Mouse (Mus musculus) liver, adult 2 months (tissue): ENCODE data around the gene Actr1a. TPM values are rescaled to one million over a fixed set of nuclear protein-coding genes. Genes with fewer than 3 reads are reported as not detected.

ENCODE experiments used
- DNase-seq: peaks from one replicate; pipeline ENCODE4 v3.0.0-alpha.2; 2011; ENCODE audit warnings: low read depth, low spot score; ENCODE audit errors: extremely low read depth
- H3K27ac ChIP-seq: fragments of 200-500 bp; replicated peaks from 2 replicates; pipeline ENCODE4 v1.5.1; 2012; ENCODE audit warnings: low read depth, mild to moderate bottlenecking, control low read depth, inconsistent platforms, low read length; ENCODE audit not compliant: insufficient read depth
- H3K27me3 ChIP-seq: fragments of 200-500 bp; 2 replicates; pipeline ENCODE4 v1.6.1; 2012; ENCODE audit warnings: mild to moderate bottlenecking, moderate library complexity, low read length, inconsistent platforms; ENCODE audit not compliant: control insufficient read depth, insufficient read depth
- H3K36me3 ChIP-seq: fragments of 200-500 bp; 2 replicates; pipeline ENCODE4 v1.6.1; 2012; ENCODE audit warnings: low read length, inconsistent platforms; ENCODE audit not compliant: control insufficient read depth, insufficient read depth
- H3K4me1 ChIP-seq: fragments of 200-500 bp; 2 replicates; pipeline ENCODE4 v1.6.1; 2011; ENCODE audit warnings: low read length; ENCODE audit not compliant: control insufficient read depth, insufficient read depth
- H3K4me3 ChIP-seq: fragments of 200-500 bp; 2 replicates; pipeline ENCODE4 v1.5.1; 2011; ENCODE audit warnings: low read depth, mild to moderate bottlenecking, control low read depth, low read length, moderate library complexity; ENCODE audit not compliant: insufficient read depth
- H3K79me2 ChIP-seq: fragments of 200-500 bp; 2 replicates; pipeline ENCODE4 v1.6.1; 2012; ENCODE audit warnings: inconsistent platforms, mild to moderate bottlenecking, low read length, moderate library complexity; ENCODE audit not compliant: control insufficient read depth, insufficient read depth
- H3K9ac ChIP-seq: fragments of 200-500 bp; 2 replicates; pipeline ENCODE4 v1.6.1; 2012; ENCODE audit warnings: low read depth, mild to moderate bottlenecking, control low read depth, inconsistent platforms, low read length
- CTCF ChIP-seq: fragments of 200-500 bp; IDR thresholded peaks from 2 replicates; pipeline ENCODE4 v1.5.1; 2011; ENCODE audit warnings: low read depth, low read length, control low read depth
- POLR2A ChIP-seq: fragments of 200-500 bp; IDR thresholded peaks from 2 replicates; pipeline ENCODE4 v1.6.1; 2011; ENCODE audit warnings: low read length, control low read depth; ENCODE audit not compliant: insufficient read depth; ENCODE audit errors: extremely low read depth
- WGBS: fragments of 180-500 bp; shearing (Covaris S2); methylation state at CpG from one replicate; pipeline ENCODE4 v1.1.7; 2018; 5-methylcytosine and 5-hydroxymethylcytosine counted together
- polyA plus RNA-seq: library from polyadenylated mRNA; depleted of rRNA; stranded (reverse); fragments of >200 nt; gene quantifications from 2 replicates; pipeline ENCODE4 v1.2.3, GENCODE M21; 2012
- total RNA-seq: library from RNA; depleted of rRNA; stranded (reverse); fragments of >200 nt; gene quantifications from 2 replicates; pipeline ENCODE4 v1.2.3, GENCODE M21; 2014

Actr1a gene
- total and polyA plus RNA-seq, 2 experiments, result 32.5 to 46.2 TPM

DNA sequence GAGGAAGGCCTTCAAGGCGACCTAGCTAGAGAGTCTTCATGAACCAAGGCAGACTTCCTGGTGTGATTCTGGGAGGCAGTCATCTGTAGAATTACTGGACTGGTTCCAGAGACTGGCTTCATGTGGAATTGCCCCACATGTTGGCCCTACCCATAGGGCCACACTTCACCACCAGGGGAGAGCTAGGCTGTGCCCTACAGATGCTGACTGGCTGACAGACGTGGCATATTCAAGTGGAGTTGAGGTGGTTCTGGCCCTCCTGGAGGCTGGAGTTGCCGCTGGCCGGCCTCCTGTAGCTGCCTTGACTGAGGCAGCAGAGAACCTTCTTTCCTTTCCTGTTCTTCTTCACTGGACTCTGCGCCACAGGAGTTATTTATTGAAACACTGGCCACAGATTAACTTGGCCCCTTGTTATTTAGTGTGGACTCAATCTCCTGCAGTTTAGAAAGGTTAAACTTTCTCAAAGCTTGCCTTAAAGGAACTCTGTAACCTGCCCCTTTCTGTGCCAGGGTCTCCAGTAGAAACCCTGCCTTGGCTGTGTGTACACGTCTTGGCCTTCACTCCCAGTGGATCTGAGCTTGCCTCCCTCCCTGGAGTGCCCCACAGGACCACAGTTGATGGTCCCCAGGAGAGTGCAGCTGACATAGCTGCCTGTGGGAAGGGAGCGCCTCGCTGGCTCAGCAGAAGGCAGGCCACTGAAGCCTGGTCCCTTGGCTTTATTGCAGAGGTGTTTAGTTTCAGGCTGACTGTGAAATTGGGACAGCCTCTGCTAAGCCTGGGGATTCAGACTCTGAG, 11.2 kb upstream of the Actr1a start:
- no peak overlapping the region for H3K4me3 ChIP-seq
- H3K9ac ChIP-seq, result no peak overlapping the region
- peaks cover 10% of the 10 kb centered on the region; the same call in 1 of the 2 replicates for H3K79me2 ChIP-seq
- 66% methylated on average over 8 of the region's 8 CpGs for WGBS
- no peak for DNase-seq
- TF ChIP-seq CTCF (no peak), POLR2A (no peak)
- H3K27me3 ChIP-seq, result no peaks in the 10 kb centered on the region
- H3K36me3 ChIP-seq, result peaks cover 6% of the 10 kb centered on the region; the same call in 1 of the 2 replicates
- no peak overlapping the region for H3K27ac ChIP-seq
- H3K4me1 ChIP-seq, result no peaks in the 10 kb centered on the region

DNA sequence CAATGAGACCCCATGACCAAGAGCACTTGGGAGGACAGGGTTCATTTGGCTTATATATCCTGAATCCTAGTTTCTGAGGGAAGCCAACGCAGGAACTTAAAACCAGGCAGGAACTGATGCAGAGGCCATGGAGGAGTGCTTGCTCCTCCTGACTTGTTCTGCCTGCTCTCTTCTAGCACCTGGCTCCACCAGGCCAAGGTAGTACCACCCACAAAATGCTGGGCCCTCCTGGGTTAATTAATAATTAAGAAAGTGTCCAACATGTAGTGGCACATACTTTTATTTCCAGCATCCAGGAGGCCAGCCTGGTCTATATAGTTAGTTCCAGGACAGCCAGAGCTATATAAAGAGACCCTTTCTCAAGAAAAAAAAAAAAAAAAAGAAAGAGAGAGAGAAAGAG, 8.5 kb upstream of the Actr1a start:
- TF ChIP-seq POLR2A (no peak), CTCF (no peak)
- Histone ChIP-seq H3K79me2 (peaks cover 7% of the 10 kb centered on the region; the same call in 1 of the 2 replicates), H3K27ac (no peak overlapping the region), H3K36me3 (peaks cover 6% of the 10 kb centered on the region; the same call in 1 of the 2 replicates), H3K4me1 (no peaks in the 10 kb centered on the region), H3K4me3 (no peak overlapping the region), H3K9ac (no peak overlapping the region), H3K27me3 (no peaks in the 10 kb centered on the region)
- WGBS, result 100% methylated on average over 1 of the region's 1 CpGs
- no peak for DNase-seq

DNA sequence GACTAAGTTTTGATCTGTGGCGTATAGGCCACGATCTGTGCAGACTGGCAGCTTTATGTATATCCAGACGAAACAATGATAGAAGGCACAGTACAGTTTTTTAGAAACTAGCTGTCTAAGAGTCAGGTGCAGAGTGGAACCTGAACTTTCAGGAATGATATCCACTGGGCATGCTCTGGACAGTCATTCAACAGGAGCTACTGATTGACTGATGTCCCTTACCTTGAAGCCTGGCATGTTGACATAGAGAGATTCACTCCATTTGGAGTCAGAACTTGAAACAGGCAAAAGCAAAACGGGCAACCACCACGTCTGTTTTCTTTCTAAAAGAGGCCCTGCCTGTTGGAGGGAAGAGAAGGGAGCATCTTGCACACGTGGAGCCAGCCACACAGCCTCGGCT, 5.0 kb upstream of the Actr1a start:
- Histone ChIP-seq H3K36me3 (peaks cover 6% of the 10 kb centered on the region; the same call in 1 of the 2 replicates), H3K79me2 (peaks cover 10% of the 10 kb centered on the region), H3K4me3 (no peak overlapping the region), H3K4me1 (no peaks in the 10 kb centered on the region), H3K9ac (no peak overlapping the region), H3K27me3 (no peaks in the 10 kb centered on the region), H3K27ac (no peak overlapping the region)
- TF ChIP-seq CTCF (no peak), POLR2A (no peak)
- no peak for DNase-seq
- 74% methylated on average over 7 of the region's 7 CpGs for WGBS

DNA sequence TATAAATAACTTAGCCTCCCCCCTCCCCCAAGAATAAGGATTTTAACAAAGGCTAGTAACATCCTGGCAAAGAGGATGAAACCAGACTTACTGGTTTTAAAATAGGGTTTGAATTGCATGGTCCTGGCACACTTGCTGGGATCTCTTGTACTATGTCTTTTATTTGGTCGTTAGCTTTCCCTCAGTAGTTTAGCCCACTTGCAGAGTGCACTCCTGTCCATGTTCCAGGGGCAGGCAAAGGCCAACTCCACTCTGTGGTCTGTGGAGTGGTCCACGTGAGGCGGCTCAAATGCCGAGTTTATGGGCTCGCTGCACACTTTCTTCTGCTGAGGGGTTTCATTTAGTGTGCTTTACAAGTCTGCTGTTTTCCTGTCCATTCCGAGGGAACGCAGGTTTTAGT, 4.3 kb upstream of the Actr1a start:
- no peak overlapping the region for H3K27ac ChIP-seq
- no peaks in the 10 kb centered on the region for H3K4me1 ChIP-seq
- no peak for TF ChIP-seq CTCF
- DNase-seq, result no peak
- H3K4me3 ChIP-seq, result no peak overlapping the region
- 90% methylated on average over 7 of the region's 7 CpGs for WGBS
- no peaks in the 10 kb centered on the region for H3K27me3 ChIP-seq
- peaks cover 10% of the 10 kb centered on the region for H3K79me2 ChIP-seq
- no peak overlapping the region for H3K9ac ChIP-seq
- peaks cover 4% of the 10 kb centered on the region; the same call in 1 of the 2 replicates for H3K36me3 ChIP-seq

DNA sequence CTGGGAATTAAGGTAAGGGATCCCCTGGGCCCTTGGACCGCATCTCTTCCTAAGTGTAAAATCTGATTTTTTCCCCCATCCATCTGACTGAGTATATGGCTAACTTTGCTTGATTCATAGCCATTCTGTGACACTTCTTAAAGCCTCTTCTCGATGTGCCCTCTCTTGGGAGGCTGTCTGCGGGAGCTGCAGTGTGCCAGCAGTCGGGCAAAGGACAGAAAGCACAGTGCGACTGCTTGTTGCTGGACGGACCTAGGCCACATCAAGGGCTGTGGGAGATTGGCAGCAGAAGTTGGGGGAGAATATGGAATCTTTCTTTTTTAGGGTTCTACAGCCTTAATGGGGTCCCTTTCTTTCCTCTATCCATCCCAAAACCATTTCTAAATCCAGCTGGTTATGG, 3.8 kb upstream of the Actr1a start:
- no peak overlapping the region for H3K4me3 ChIP-seq
- peaks cover 3% of the 10 kb centered on the region for H3K4me1 ChIP-seq
- TF ChIP-seq POLR2A (no peak), CTCF (no peak)
- peaks cover 4% of the 10 kb centered on the region; the same call in 1 of the 2 replicates for H3K36me3 ChIP-seq
- DNase-seq, result no peak
- H3K27ac ChIP-seq, result no peak overlapping the region
- H3K27me3 ChIP-seq, result no peaks in the 10 kb centered on the region
- H3K9ac ChIP-seq, result no peak overlapping the region
- H3K79me2 ChIP-seq, result peaks cover 14% of the 10 kb centered on the region
- WGBS, result 90% methylated on average over 6 of the region's 6 CpGs

DNA sequence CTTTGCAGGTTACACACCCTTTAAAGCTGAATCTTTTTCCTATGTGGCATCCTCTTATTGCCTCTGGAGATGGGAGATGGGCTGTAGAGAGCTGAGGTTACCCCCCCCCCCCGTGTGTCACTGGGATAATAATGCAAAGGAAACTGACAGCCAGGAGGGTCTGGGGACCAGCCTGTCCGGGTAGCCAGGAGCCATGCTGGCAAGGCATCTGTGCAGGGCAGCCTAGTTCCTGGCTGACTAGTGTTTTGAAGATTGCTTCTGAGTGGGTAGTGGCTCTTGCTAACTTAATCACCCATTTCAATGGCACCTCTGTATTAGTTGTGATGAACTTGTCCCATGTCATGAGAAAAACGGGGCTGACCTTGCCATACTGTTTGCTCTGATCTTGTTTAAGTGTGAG, 2.9 kb upstream of the Actr1a start:
- no peak overlapping the region for H3K4me3 ChIP-seq

More for the DNA sequence above, 2.9 kb upstream of the Actr1a start:
- Histone ChIP-seq H3K4me1 (peaks cover 5% of the 10 kb centered on the region), H3K36me3 (peaks cover 2% of the 10 kb centered on the region; the same call in 1 of the 2 replicates), H3K79me2 (peaks cover 13% of the 10 kb centered on the region), H3K27me3 (no peaks in the 10 kb centered on the region), H3K27ac (no peak overlapping the region), H3K9ac (no peak overlapping the region)
- TF ChIP-seq CTCF (no peak), POLR2A (no peak)
- 76% methylated on average over 3 of the region's 3 CpGs for WGBS
- DNase-seq, result no peak
